Mouse (Mus musculus): ENCODE measurements at regions not wholly inside any gene's neighbourhood (a gene's known extent, or its start where the extent isn't known, plus 50 kb on each side); places are given as distances from the start of the nearest gene placed in this dataset.

- Histone ChIP-seq H3K9me3 (no peaks in the 10 kb centered on the region), H3K36me3 (no peaks in the 10 kb centered on the region), H3K27ac (no peak overlapping the region), H3K4me1 (peaks cover 8% of the 10 kb centered on the region), H3K4me2 (no peak overlapping the region), H3K4me3 (no peak overlapping the region), H3K9ac (no peak overlapping the region), H3K27me3 (no peaks in the 10 kb centered on the region)
- 0 out of 2 replicates have a peak, but pooled peaks have one; percentile 55 for ATAC-seq (ENCODE audit: borderline replicate concordance, extremely low read depth, low FRiP score, low TSS enrichment)
- WGBS, result 42% methylated on average over 7 of the region's 7 CpGs
Observed at GRCm38 (mm10) chr13:42244240-42245086, 56.8 kb upstream of the Edn1 start.

GRCm38 (mm10) chr13:42245753-42246409 lies 55.4 kb upstream of the Edn1 start:
- no peak for ATAC-seq (ENCODE audit: borderline replicate concordance, extremely low read depth, low FRiP score, low TSS enrichment)
- H3K36me3 ChIP-seq, result no peaks in the 10 kb centered on the region
- 72% methylated on average over 11 of the region's 11 CpGs for WGBS
- H3K4me1 ChIP-seq, result peaks cover 8% of the 10 kb centered on the region
- no peaks in the 10 kb centered on the region for H3K9me3 ChIP-seq
- H3K4me2 ChIP-seq, result no peak overlapping the region
- no peak overlapping the region for H3K4me3 ChIP-seq
- H3K27me3 ChIP-seq, result no peaks in the 10 kb centered on the region
- H3K9ac ChIP-seq, result no peak overlapping the region
- no peak overlapping the region for H3K27ac ChIP-seq
